Mouse (Mus musculus) layer of hippocampus, adult 18-20 months (tissue): ENCODE measurements at regions not wholly inside any gene's neighbourhood (a gene's known extent, or its start where the extent isn't known, plus 50 kb on each side); places are given as distances from the start of the nearest gene placed in this dataset.

ENCODE experiments used
- DNase-seq, 2 experiments: peaks; one replicate each; pipeline ENCODE4 v3.0.0; 2022; ENCODE audit warnings: low spot score in 2 of 2

- peak in 1 of 2 experiments; percentile 8 for DNase-seq
Measured at GRCm38 (mm10) chr11:18437834-18438611, 484.3 kb upstream of the Etaa1 start.

DNA sequence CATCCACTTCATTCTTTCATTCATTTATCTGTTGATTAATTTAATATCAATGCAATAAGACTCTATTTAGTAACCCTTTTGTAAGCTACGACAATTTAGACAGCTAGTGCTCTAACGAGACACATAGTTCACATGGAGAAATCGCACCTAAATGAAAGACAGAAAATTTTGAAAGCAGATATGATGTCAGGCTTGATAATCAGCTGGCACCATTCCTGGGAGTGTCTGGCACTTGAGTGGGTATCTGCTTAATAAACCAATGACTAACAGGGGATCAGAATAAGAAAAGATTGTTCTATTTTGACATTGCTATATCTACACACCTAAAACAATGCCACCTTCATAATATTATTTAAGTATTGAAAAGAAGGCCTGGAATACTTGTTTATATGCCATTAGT is 467.4 kb upstream of the Etaa1 start:
- no peak for DNase-seq

GRCm38 (mm10) chr11:18413769-18414168 is 460.1 kb upstream of the Etaa1 start:
- DNase-seq, result peak in 1 of 2 experiments; percentile 47

DNA sequence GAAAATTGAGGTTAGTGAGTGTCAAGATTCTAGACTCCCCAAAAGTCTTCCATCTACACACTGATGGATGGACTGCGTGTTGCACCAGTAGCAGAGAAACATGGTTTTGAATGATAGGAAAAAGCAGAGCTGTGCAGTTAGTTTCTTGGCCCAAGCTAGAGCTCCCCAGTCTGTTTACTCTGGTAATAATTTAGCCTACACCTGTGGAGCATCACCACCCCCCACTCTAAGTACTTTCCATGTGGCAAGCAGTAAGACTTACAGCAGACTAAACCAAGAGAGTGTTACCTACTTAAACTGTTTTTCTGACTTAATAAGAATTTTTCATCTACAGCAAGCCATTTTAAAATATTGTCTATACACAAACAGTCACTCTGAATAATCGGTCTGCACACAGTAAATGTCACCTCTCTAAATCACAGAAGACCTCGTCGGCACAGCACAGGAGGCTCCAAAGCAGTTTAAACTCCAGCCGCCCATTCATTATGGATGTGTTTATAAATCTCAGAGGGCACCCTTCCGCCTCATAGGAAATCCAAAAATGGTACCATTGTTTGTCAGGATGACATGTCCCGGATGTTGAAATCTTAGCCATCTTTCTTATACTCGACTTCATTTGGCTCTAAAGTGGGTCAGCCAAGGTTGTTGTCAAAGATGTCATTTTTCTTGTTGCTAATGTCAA is 454.5 kb upstream of the Etaa1 start:
- no peak for DNase-seq

GRCm38 (mm10) chr11:18399561-18399960 is 445.9 kb upstream of the Etaa1 start:
- DNase-seq, result no peak

GRCm38 (mm10) chr11:18396397-18396796 is 442.7 kb upstream of the Etaa1 start:
- DNase-seq, result no peak

DNA sequence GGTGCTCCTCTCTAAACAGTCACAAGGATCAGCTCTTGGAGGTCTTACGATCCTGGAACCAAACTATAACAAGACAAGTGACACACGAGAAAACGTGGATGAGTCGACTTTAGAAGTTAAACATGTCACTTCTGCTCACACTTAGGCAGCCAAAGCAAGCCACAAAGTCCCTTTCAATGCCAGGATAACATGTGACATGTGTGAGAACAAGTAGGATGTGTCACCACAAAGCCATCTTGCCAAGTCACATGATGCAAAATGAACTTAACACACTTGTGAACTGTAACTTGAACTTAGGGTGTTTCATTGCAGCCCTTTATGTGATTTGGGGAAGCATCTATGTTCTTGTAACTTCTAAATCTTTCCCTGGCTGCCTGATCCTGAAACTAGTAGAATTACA is 442.0 kb upstream of the Etaa1 start:
- DNase-seq, result no peak

- no peak for DNase-seq
Measured at GRCm38 (mm10) chr11:18372813-18373332, 419.2 kb upstream of the Etaa1 start.

DNA sequence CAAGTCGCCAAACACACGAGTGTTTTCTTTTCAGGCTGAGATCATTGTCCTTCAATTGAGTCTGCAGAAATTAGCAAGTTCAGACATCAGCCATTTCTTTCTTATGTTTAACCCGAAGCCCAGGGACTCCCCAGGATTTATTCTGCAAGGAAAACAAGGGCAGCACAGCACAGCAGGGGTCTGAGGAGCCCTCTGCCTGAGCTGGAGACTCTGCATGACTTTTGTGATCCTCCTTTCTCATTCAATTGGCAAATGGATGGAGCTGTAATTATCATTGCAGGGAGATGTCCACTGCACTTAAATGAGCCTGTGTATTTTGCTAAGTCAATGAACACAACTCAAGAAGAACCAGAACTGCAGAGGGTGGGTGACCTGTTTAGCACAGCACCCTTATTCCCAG is 417.6 kb upstream of the Etaa1 start:
- no peak for DNase-seq

- no peak for DNase-seq
Measured at GRCm38 (mm10) chr11:18370861-18371260, 417.2 kb upstream of the Etaa1 start.

GRCm38 (mm10) chr11:18354866-18355265 is 401.2 kb upstream of the Etaa1 start:
- peak in 1 of 2 experiments; percentile 7 for DNase-seq

GRCm38 (mm10) chr11:18354156-18354555 is 400.5 kb upstream of the Etaa1 start:
- no peak for DNase-seq

- no peak for DNase-seq
Measured at GRCm38 (mm10) chr11:18347841-18348240, 394.2 kb upstream of the Etaa1 start.

- no peak for DNase-seq
Measured at GRCm38 (mm10) chr11:18313510-18314301, 360.0 kb upstream of the Etaa1 start.

DNA sequence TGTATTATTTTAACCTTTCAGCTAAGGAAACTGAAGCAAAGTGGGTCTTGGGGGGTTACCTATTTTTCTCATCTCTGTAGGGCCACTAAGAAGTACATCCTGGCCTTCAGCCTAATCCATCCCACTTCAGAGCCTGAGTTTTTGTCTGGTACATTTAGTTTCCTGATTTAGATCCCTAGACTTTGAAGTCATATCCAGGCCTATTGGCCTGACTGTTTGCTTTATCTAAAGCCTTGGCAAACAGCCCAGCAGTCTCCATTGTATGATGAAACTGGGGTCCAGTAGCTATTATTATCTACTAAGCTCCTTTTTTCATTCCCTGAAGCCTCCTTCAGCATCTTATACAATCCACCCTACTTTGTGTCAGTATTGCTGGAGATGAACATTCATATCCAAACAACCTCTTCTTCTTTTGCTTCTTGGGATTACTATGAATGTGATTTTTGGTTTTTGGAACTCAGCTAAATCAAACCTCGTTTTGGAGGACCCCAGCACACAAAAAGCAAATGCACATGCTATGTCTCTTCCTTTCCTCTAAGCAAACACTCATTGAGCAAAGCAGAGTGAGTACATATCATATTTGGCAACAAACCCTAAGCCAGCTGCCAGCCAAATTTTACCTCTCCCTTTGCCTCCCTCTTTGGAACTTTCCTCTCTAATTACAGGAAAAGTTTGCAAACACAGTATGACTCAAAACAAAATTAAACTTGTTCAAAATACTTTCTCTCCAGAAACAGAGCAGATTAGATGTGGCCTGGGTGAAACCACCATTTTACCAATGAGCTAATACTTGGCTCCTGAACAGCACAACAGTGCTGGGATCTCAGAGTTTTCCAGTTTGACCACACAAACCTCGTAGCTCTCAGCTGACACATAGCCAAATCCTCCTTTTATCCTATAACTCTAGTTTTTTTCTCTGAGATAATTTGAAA is 342.8 kb upstream of the Etaa1 start:
- DNase-seq, result no peak

- no peak for DNase-seq
Measured at GRCm38 (mm10) chr11:18278585-18279136, 325.0 kb upstream of the Etaa1 start.

DNA sequence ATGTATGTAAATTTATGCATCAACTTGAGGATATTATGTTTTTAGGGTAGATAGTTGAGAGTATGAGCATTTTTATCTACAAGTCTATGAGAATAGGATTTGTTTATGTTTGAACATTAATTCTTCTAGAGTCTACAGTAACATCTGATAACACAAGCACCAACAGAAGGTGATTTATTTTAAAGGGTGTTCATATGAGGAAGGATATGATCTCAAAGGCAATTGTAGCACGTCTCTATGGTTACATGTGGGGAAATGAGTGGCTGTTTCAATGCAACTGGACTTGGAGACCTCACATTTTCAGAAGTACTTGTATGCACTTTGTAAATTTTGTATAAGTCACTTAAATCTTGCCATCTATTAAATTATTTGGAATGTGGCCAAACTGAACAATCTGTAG is 318.7 kb upstream of the Etaa1 start:
- no peak for DNase-seq

DNA sequence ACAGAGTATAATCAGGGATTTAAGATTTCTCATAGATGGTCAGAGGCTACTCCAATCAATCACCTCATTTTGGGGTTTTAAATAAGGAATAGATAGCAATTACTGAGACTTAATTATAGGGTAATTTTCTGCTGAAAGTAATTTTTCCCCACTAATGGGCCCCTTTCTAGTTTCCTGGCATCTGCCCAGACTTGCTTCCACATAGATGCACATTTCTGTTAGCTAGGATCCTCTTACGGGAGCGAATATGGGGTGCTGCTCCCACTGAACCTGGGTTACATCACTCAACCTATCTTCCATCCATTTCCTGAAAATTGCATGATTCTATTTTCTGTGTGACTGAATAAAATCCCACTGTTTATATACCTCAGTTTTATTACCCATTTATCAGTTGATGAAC is 312.5 kb upstream of the Etaa1 start:
- no peak for DNase-seq

DNA sequence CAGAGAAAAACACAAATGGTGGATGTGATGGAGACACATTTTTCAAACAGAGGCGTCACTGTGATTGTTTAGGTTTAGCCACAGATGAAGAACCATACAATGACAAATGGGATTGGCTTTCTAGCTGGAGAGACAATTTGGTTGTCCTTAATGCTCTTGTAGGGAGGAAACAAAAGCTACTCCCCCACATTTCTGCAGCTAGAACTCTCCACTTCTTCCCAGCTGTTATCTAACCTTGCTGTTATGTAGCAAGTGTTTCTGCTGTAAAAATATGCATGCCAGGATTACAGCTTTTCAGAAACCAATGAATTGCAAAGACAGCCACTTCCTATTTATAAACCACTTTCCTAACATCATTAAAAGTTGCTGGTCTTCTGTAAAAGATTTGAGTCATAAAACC is 309.2 kb upstream of the Etaa1 start:
- DNase-seq, result no peak

GRCm38 (mm10) chr11:18249236-18249635 is 295.6 kb upstream of the Etaa1 start:
- no peak for DNase-seq
